Mouse (Mus musculus) embryo, embryonic 10 days (tissue): ENCODE measurements around the gene Ccdc92b.

ENCODE experiments used
- DNase-seq: peaks from one replicate; pipeline ENCODE4 v3.0.0-alpha.2; 2015; ENCODE audit warnings: low spot score

Ccdc92b gene

GRCm38 (mm10) chr11:74653385-74653784, 34.0 kb downstream of the Ccdc92b start:
- DNase-seq = no peak

- DNase-seq = no peak
Measured at GRCm38 (mm10) chr11:74655941-74656340, 36.5 kb downstream of the Ccdc92b start.

GRCm38 (mm10) chr11:74660336-74660735, 40.9 kb downstream of the Ccdc92b start:
- DNase-seq = no peak

GRCm38 (mm10) chr11:74661641-74662040, 42.2 kb downstream of the Ccdc92b start:
- DNase-seq = no peak

GRCm38 (mm10) chr11:74662221-74662620, 42.8 kb downstream of the Ccdc92b start:
- DNase-seq = no peak

GRCm38 (mm10) chr11:74664279-74664678, 44.9 kb downstream of the Ccdc92b start:
- DNase-seq = no peak

- DNase-seq = no peak
Measured at GRCm38 (mm10) chr11:74664906-74665305, 45.5 kb downstream of the Ccdc92b start.

- no peak for DNase-seq
Measured at GRCm38 (mm10) chr11:74665631-74666283, 46.4 kb downstream of the Ccdc92b start.

- DNase-seq = no peak
Measured at GRCm38 (mm10) chr11:74666284-74666652, 46.9 kb downstream of the Ccdc92b start.

- no peak for DNase-seq
Measured at GRCm38 (mm10) chr11:74666776-74667581, 47.6 kb downstream of the Ccdc92b start.

GRCm38 (mm10) chr11:74667582-74668010, 48.2 kb downstream of the Ccdc92b start:
- DNase-seq = no peak

- DNase-seq = no peak
Measured at GRCm38 (mm10) chr11:74668466-74668865, 49.1 kb downstream of the Ccdc92b start.

GRCm38 (mm10) chr11:74668971-74669370, 49.6 kb downstream of the Ccdc92b start:
- DNase-seq = no peak

GRCm38 (mm10) chr11:74670151-74670550, 50.7 kb downstream of the Ccdc92b start:
- no peak for DNase-seq

GRCm38 (mm10) chr11:74671013-74671412, 51.6 kb downstream of the Ccdc92b start:
- no peak for DNase-seq

GRCm38 (mm10) chr11:74671839-74672238, 52.4 kb downstream of the Ccdc92b start:
- no peak for DNase-seq

- DNase-seq = no peak
Measured at GRCm38 (mm10) chr11:74672901-74673513, 53.6 kb downstream of the Ccdc92b start.

- DNase-seq = no peak
Measured at GRCm38 (mm10) chr11:74673561-74673960, 54.2 kb downstream of the Ccdc92b start.

- no peak for DNase-seq
Measured at GRCm38 (mm10) chr11:74674713-74675112, 55.3 kb downstream of the Ccdc92b start.

- no peak for DNase-seq
Measured at GRCm38 (mm10) chr11:74675156-74675555, 55.8 kb downstream of the Ccdc92b start.
